Mouse (Mus musculus) myocyte (in vitro differentiated cells): Measurements from ENCODE around the gene Atp2b4. TPM values are rescaled to one million over a fixed set of nuclear protein-coding genes. Genes with fewer than 3 reads are reported as not detected.
A peak's percentile ranks its signal among the peaks of the same experiment; 100 is the strongest.

Source experiments
- H3K27me3 ChIP-seq: one replicate; pipeline ENCODE4 v1.6.1; 2011; ENCODE audit not compliant: control insufficient read depth, insufficient read depth, insufficient read length
- H3K36me3 ChIP-seq: one replicate; pipeline ENCODE4 v1.6.1; 2011; ENCODE audit not compliant: control insufficient read depth, insufficient read depth
- H3K4me2 ChIP-seq: one replicate; pipeline ENCODE4 v1.6.1; 2011; ENCODE audit warnings: low read depth, control low read depth
- H3K4me3 ChIP-seq: one replicate; pipeline ENCODE4 v1.5.1; 2011; ENCODE audit warnings: mild to moderate bottlenecking, control low read depth, moderate library complexity
- H3K79me2 ChIP-seq: one replicate; pipeline ENCODE4 v1.6.1; 2011; ENCODE audit not compliant: control insufficient read depth, insufficient read depth
- H3ac ChIP-seq: one replicate; pipeline ENCODE4 v1.6.1; 2011; ENCODE audit not compliant: control insufficient read depth, insufficient read length
- CEBPB ChIP-seq: IDR thresholded peaks from 2 replicates; pipeline ENCODE4 v1.6.1; 2011; ENCODE audit warnings: mild to moderate bottlenecking, moderate library complexity; ENCODE audit not compliant: poor library complexity, insufficient read depth, severe bottlenecking
- E2F4 ChIP-seq: IDR thresholded peaks from one replicate; pipeline ENCODE4 v1.6.1; 2011; ENCODE audit warnings: mild to moderate bottlenecking, control low read depth, moderate library complexity; ENCODE audit not compliant: insufficient read depth
- MAX ChIP-seq: IDR thresholded peaks from one replicate; pipeline ENCODE4 v1.6.1; 2011; ENCODE audit warnings: low read depth, mild to moderate bottlenecking, control low read depth
- MYOD1 ChIP-seq, 3 experiments: IDR thresholded peaks; one replicate each; pipeline ENCODE4 v1.6.1; 2011; ENCODE audit warnings: control low read depth in 2 of 3, low read depth in 2 of 3, mild to moderate bottlenecking in 2 of 3, moderate library complexity in 1 of 3; ENCODE audit not compliant: insufficient read length in 2 of 3, control insufficient read depth in 1 of 3
- MYOG ChIP-seq, 3 experiments: IDR thresholded peaks; one replicate each; pipeline ENCODE4 v1.6.1; 2011; ENCODE audit warnings: control low read depth in 2 of 3, low read depth in 2 of 3, mild to moderate bottlenecking in 2 of 3; ENCODE audit not compliant: insufficient read length in 2 of 3, control insufficient read depth in 1 of 3, insufficient read depth in 1 of 3
- POLR2A ChIP-seq: IDR thresholded peaks from one replicate; pipeline ENCODE4 v1.6.1; 2011; ENCODE audit warnings: low read depth, mild to moderate bottlenecking, control low read depth, moderate library complexity; ENCODE audit not compliant: insufficient read length
- POLR2AphosphoS2 ChIP-seq: IDR thresholded peaks from one replicate; pipeline ENCODE4 v1.6.1; 2011; ENCODE audit warnings: low read depth, control low read depth; ENCODE audit not compliant: insufficient read length
- REST ChIP-seq: IDR thresholded peaks from one replicate; pipeline ENCODE4 v1.6.1; 2011; ENCODE audit warnings: mild to moderate bottlenecking, control low read depth, moderate library complexity; ENCODE audit not compliant: insufficient read depth, insufficient read length
- SRF ChIP-seq: IDR thresholded peaks from one replicate; pipeline ENCODE4 v1.6.1; 2011; ENCODE audit warnings: low read depth; ENCODE audit not compliant: control insufficient read depth, insufficient read length
- TCF12 ChIP-seq: IDR thresholded peaks from one replicate; pipeline ENCODE4 v1.6.1; 2011; ENCODE audit warnings: mild to moderate bottlenecking, control low read depth; ENCODE audit not compliant: poor library complexity, insufficient read depth, severe bottlenecking
- TCF3 ChIP-seq: IDR thresholded peaks from one replicate; pipeline ENCODE4 v1.6.1; 2011; ENCODE audit warnings: low read depth, control low read depth; ENCODE audit not compliant: insufficient read length
- USF1 ChIP-seq: IDR thresholded peaks from one replicate; pipeline ENCODE4 v1.6.1; 2011; ENCODE audit warnings: low read depth, mild to moderate bottlenecking, control low read depth, moderate library complexity
- polyA plus RNA-seq: library from polyadenylated mRNA; unstranded; fragments of >200 nt; fragmentation: generic; extraction: Trizol; gene quantifications from one replicate; pipeline ENCODE4 v1.2.1, GENCODE M21; 2012; ENCODE audit warnings: missing spikeins

The Atp2b4 gene
- polyA plus RNA-seq, 1 experiment, result 28.1 TPM

- TF ChIP-seq MYOG (IDR thresholded peaks at IDR 0.05; ENCODE audit: control insufficient read depth in 1 of 3, insufficient read depth in 1 of 3, insufficient read length in 2 of 3, low read depth in 2 of 3), result no peak
- no peak for TF ChIP-seq E2F4
- no peak for TF ChIP-seq MYOD1 (IDR thresholded peaks at IDR 0.05; ENCODE audit: control insufficient read depth in 1 of 3, insufficient read length in 2 of 3, low read depth in 2 of 3)
- no peak for TF ChIP-seq CEBPB
- TF ChIP-seq TCF3, result no peak
- no peak for TF ChIP-seq MAX
- no peak for TF ChIP-seq SRF
- TF ChIP-seq POLR2AphosphoS2, result no peak
- no peak for TF ChIP-seq REST
- no peak for TF ChIP-seq POLR2A
- TF ChIP-seq TCF12, result no peak
- TF ChIP-seq USF1, result no peak
- Histone ChIP-seq H3K4me2 (no peak overlapping the region), H3ac (no peak overlapping the region), H3K27me3 (no peaks in the 10 kb centered on the region), H3K79me2 (no peaks in the 10 kb centered on the region), H3K4me3 (no peak overlapping the region), H3K36me3 (no peaks in the 10 kb centered on the region)
Observed at GRCm38 (mm10) chr1:133691046-133691445, 109.8 kb downstream of the Atp2b4 start.

DNA sequence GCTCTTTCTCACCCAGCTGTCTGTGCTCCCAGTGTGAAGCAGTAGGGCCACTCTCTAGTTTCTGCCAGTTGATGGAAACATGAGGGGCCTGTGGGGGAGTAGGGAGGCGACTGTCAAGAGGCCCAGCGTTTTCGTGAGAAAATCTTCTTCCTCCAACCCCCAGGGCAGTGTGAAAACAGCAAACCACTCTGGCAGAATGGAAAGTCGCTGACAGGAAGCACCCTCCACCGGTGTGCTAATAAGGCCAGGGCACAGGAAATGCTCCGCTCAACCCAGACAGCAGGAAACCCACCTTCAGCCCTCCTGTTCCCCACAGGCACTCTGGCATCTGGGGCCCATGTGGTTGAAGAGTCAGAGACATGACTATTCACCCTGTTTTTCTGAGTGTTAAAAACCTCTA is 110.9 kb downstream of the Atp2b4 start, which contains the start of gene Lax1:
Gene Lax1 (minus strand): TSS at position 212 of the 400 bp plus-strand sequence.
- H3ac ChIP-seq, result no peak within 1 kb of the TSS
- no peak within 1 kb of the TSS for H3K4me2 ChIP-seq
- H3K27me3 ChIP-seq, result no peaks in the 10 kb centered on the region
- no peak for TF ChIP-seq MAX
- TF ChIP-seq MYOD1 (IDR thresholded peaks at IDR 0.05; ENCODE audit: control insufficient read depth in 1 of 3, insufficient read length in 2 of 3, low read depth in 2 of 3), result no peak
- TF ChIP-seq SRF, result no peak
- TF ChIP-seq USF1, result no peak
- no peak for TF ChIP-seq TCF3
- TF ChIP-seq TCF12, result no peak
- no peak for TF ChIP-seq REST
- TF ChIP-seq E2F4, result no peak
- no peak for TF ChIP-seq POLR2A
- no peak for TF ChIP-seq CEBPB
- no peak for TF ChIP-seq POLR2AphosphoS2
- TF ChIP-seq MYOG (IDR thresholded peaks at IDR 0.05; ENCODE audit: control insufficient read depth in 1 of 3, insufficient read depth in 1 of 3, insufficient read length in 2 of 3, low read depth in 2 of 3), result no peak
- no peaks in the 10 kb centered on the region for H3K79me2 ChIP-seq
- no peak within 1 kb of the TSS for H3K4me3 ChIP-seq
- H3K36me3 ChIP-seq, result no peaks in the 10 kb centered on the region

DNA sequence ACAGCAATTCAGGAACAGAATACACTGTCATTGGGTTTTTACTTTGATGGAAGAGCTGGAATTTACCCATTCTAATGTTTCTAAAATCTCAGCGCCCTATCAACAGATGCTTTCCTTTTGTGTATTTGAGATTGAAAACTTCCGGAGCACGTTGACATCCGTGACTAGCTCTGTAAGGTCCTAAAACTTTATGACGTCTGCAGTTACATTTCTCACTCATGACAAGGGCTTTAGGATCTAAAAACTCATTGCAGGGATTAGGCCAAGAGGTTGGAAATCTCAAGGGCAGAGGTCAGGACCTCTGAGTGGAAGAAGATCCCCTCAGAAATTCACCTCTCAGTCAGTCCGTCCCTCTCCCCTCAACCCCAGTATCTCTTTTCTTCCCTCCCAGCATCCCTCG is 112.5 kb downstream of the Atp2b4 start:
- Histone ChIP-seq H3ac (no peak overlapping the region), H3K4me3 (no peak overlapping the region), H3K36me3 (no peaks in the 10 kb centered on the region), H3K4me2 (no peak overlapping the region), H3K79me2 (no peaks in the 10 kb centered on the region), H3K27me3 (no peaks in the 10 kb centered on the region)
- TF ChIP-seq TCF12, result no peak
- TF ChIP-seq MYOG (IDR thresholded peaks at IDR 0.05; ENCODE audit: control insufficient read depth in 1 of 3, insufficient read depth in 1 of 3, insufficient read length in 2 of 3, low read depth in 2 of 3), result no peak
- TF ChIP-seq SRF, result no peak

GRCm38 (mm10) chr1:133685749-133686519 is 114.9 kb downstream of the Atp2b4 start:
- no peak for TF ChIP-seq POLR2A
- peak; percentile 97 for TF ChIP-seq CEBPB
- Histone ChIP-seq H3ac (no peak overlapping the region), H3K27me3 (no peaks in the 10 kb centered on the region), H3K79me2 (no peaks in the 10 kb centered on the region), H3K4me2 (peak overlapping the region; percentile 44), H3K4me3 (no peak overlapping the region), H3K36me3 (no peaks in the 10 kb centered on the region)

DNA sequence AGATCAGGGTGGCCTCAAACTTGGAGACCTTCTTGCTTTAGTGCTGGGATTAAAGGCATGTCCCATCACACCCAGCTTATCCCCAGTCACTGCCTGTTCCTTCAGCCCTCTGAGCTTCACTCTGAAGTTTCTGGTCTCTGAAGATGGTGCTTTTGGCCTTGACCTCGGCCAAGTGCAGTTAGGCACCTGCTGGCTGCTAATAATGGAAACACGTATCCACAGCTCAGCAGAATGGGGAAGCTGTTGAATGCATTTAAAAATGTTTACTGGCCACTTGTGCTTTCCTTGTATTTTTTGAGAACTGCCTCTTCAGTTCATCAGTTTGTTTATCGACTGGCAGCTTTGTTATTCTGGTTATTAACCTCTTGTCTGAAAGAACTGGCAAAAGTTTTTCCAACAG is 129.0 kb downstream of the Atp2b4 start:
- TF ChIP-seq E2F4 (no peak), REST (no peak), POLR2AphosphoS2 (no peak), TCF3 (no peak), CEBPB (no peak), POLR2A (no peak), MAX (no peak), MYOD1 (IDR thresholded peaks at IDR 0.05; ENCODE audit: control insufficient read depth in 1 of 3, insufficient read length in 2 of 3, low read depth in 2 of 3) (peak in 2 of 3 experiments; percentile 8 to 37), SRF (no peak), USF1 (no peak), TCF12 (no peak), MYOG (IDR thresholded peaks at IDR 0.05; ENCODE audit: control insufficient read depth in 1 of 3, insufficient read depth in 1 of 3, insufficient read length in 2 of 3, low read depth in 2 of 3) (peak in 2 of 3 experiments; percentile 52 to 53)
- Histone ChIP-seq H3K27me3 (no peaks in the 10 kb centered on the region), H3K4me3 (no peak overlapping the region), H3K4me2 (no peak overlapping the region), H3ac (no peak overlapping the region), H3K36me3 (no peaks in the 10 kb centered on the region), H3K79me2 (no peaks in the 10 kb centered on the region)
